Mouse (Mus musculus): ENCODE results near the gene Kcnj16. TPM values are rescaled to one million over a fixed set of nuclear protein-coding genes. Genes with fewer than 3 reads are reported as not detected.
A peak's percentile ranks its signal among the peaks of the same experiment; 100 is the strongest.

Gene Kcnj16
- total and polyA plus RNA-seq, 2 experiments from 2014 or later, result 5.2 to 9.4 TPM

DNA sequence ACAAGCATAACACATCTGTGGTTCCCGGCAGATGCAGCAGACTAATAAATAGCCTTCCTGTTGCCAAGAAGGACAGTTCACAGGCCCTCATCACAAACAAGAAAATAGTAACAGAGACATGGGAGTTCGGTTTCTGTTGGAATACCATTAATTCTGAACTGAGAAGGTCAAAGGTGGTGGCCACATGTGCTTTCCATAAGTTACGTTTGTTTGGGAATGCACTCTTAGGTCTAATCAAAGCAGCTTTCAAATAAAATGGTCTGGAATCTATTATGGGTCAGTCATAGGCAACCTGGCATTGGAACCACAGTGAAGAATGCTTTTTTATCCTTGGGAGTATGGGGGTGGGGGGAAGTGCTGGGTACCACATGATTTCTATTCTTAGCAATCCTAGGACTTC is 41.6 kb downstream of the Kcnj16 start:
- 84% methylated on average over 3 of the region's 3 CpGs for WGBS
- no peak for ATAC-seq
- DNase-seq (ENCODE audit: low spot score), result no peak
- H3K27ac ChIP-seq, result no peak overlapping the region
- TF ChIP-seq CTCF (IDR thresholded peaks at IDR 0.05; ENCODE audit: low read depth), result no peak
- H3K4me2 ChIP-seq (ENCODE audit: low read depth, low read length), result no peak overlapping the region
- H3K9ac ChIP-seq (replicated peaks; ENCODE audit: low read length), result no peak overlapping the region
- H3K36me3 ChIP-seq (ENCODE audit: insufficient read depth, low read length), result no peaks in the 10 kb centered on the region
- H3K4me3 ChIP-seq (ENCODE audit: low read length), result no peak overlapping the region
- no peaks in the 10 kb centered on the region for H3K4me1 ChIP-seq (ENCODE audit: insufficient read depth, low read length)
- no peaks in the 10 kb centered on the region for H3K9me3 ChIP-seq (ENCODE audit: low read length)
- H3K27me3 ChIP-seq (ENCODE audit: insufficient read depth, low read length), result no peaks in the 10 kb centered on the region

DNA sequence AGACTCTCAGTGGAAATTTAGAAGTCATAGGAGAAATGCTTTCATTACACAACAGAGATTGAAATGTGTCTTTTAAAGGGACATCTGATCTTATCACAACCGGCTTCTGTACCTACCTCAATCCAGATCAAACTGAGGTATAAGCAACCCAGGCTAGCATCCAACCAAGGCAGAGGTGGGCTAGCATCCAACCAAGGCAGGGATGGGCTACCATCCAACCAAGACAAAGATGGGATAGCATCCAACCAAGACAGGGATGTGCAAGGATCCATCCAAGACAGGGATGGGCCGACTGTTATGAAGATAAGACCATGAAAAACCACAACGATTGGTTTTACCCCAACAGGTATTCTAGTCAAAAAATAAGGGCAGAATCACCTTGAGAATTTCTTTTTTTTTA is 48.4 kb downstream of the Kcnj16 start:
- DNase-seq (ENCODE audit: low spot score) (no peak), ATAC-seq (no peak)
- Histone ChIP-seq H3K4me1 (ENCODE audit: insufficient read depth, low read length) (no peaks in the 10 kb centered on the region), H3K4me3 (ENCODE audit: low read length) (no peak overlapping the region), H3K27ac (no peak overlapping the region), H3K9ac (replicated peaks; ENCODE audit: low read length) (no peak overlapping the region), H3K4me2 (ENCODE audit: low read depth, low read length) (no peak overlapping the region), H3K27me3 (ENCODE audit: insufficient read depth, low read length) (no peaks in the 10 kb centered on the region), H3K9me3 (ENCODE audit: low read length) (no peaks in the 10 kb centered on the region), H3K36me3 (ENCODE audit: insufficient read depth, low read length) (no peaks in the 10 kb centered on the region)
- TF ChIP-seq CTCF (IDR thresholded peaks at IDR 0.05; ENCODE audit: low read depth), result no peak
- WGBS, result 86% methylated on average over 3 of the region's 3 CpGs

DNA sequence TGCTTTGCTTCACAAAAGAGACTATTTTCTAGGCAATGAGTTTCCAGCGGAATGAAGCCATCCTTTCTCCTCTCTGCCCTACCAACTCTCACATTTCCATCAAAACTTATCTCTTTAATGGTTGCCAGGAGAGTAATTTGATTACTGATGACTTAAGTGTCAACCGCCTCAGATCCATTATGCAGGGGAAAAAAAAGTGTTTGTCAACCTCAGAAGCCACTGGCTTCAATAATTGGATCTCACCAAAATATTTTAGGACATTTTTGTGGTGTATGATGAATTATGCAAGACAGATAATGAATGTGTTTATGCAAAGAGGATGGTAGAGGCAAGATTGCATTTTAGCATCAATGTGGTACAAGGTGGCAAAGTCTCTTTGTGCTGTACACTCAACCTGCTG is 52.4 kb downstream of the Kcnj16 start:
- no peak for TF ChIP-seq CTCF (IDR thresholded peaks at IDR 0.05; ENCODE audit: low read depth)
- H3K9me3 ChIP-seq (ENCODE audit: low read length), result no peaks in the 10 kb centered on the region
- H3K4me1 ChIP-seq (ENCODE audit: insufficient read depth, low read length), result no peaks in the 10 kb centered on the region
- ATAC-seq (no peak), DNase-seq (ENCODE audit: low spot score) (no peak)
- H3K4me3 ChIP-seq (ENCODE audit: low read length), result no peak overlapping the region
- H3K4me2 ChIP-seq (ENCODE audit: low read depth, low read length), result no peak overlapping the region
- 34% methylated on average over 2 of the region's 2 CpGs for whole genome bisulfite sequencing
- H3K9ac ChIP-seq (replicated peaks; ENCODE audit: low read length), result no peak overlapping the region
- H3K27me3 ChIP-seq (ENCODE audit: insufficient read depth, low read length), result no peaks in the 10 kb centered on the region
- H3K36me3 ChIP-seq (ENCODE audit: insufficient read depth, low read length), result no peaks in the 10 kb centered on the region
- H3K27ac ChIP-seq, result no peak overlapping the region

DNA sequence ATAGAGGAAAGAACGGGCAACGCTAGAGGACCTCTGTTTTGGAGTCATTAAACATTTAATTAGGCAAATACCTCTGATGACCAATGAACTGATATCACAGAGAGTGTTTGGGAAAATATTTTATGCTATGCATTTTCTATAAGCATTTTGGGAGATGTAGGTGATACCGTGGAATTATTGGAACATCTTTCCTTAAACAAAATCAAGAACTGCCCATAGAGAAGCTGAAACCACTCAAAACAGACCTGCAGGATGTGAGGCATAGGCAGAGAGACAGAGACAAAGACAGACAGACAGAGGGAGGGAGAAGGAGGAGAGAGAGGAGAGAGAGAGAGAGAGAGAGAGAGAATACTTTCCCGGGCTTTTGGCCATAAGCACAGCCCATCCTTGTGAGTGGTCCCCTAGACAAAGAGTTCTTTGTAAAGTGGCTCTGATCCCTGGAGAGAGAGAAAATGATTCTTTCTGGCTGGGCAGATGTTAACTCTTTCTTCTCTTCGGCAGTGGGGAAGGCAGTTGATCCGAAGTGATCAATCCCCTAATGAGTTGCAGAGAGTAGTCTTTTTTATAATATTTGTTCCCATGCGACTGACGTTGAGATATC is 54.9 kb downstream of the Kcnj16 start:
- Histone ChIP-seq H3K4me2 (ENCODE audit: low read depth, low read length) (no peak overlapping the region), H3K4me3 (ENCODE audit: low read length) (no peak overlapping the region), H3K36me3 (ENCODE audit: insufficient read depth, low read length) (no peaks in the 10 kb centered on the region), H3K27me3 (ENCODE audit: insufficient read depth, low read length) (no peaks in the 10 kb centered on the region), H3K9ac (replicated peaks; ENCODE audit: low read length) (no peak overlapping the region), H3K27ac (peak overlapping the region; percentile 17; the same call in 1 of the 2 replicates), H3K4me1 (ENCODE audit: insufficient read depth, low read length) (no peaks in the 10 kb centered on the region), H3K9me3 (ENCODE audit: low read length) (no peaks in the 10 kb centered on the region)
- no peak for TF ChIP-seq CTCF (IDR thresholded peaks at IDR 0.05; ENCODE audit: low read depth)
- WGBS, result 33% methylated on average over 8 of the region's 8 CpGs
- peak; percentile 81; the same call in 1 of the 2 replicates for ATAC-seq
- peak; percentile 69 for DNase-seq (ENCODE audit: low spot score)

DNA sequence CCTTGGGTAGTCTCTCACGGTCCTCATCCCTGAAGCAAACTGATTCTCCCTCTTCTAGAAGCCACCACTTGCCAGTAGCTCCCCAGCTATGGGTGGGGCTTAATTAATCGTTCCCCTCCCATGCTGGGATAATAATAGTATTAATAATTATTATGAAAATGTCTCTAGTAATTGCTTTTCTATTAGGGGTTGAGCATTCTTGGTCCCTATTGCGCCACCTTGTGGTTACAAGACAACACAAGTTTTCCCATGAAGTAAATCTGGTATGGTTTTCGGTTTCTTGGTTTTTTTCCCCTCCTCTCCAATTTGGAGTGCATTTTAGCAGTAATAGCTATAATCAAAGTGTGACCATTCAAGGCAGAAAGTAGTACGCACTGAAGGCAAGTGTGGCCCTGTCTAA is 74.3 kb downstream of the Kcnj16 start:
- H3K4me1 ChIP-seq (ENCODE audit: insufficient read depth, low read length), result no peaks in the 10 kb centered on the region
- H3K9ac ChIP-seq (replicated peaks; ENCODE audit: low read length), result no peak overlapping the region
- no peak overlapping the region for H3K4me3 ChIP-seq (ENCODE audit: low read length)
- H3K36me3 ChIP-seq (ENCODE audit: insufficient read depth, low read length), result no peaks in the 10 kb centered on the region
- no peak overlapping the region for H3K27ac ChIP-seq
- 49% methylated on average over 5 of the region's 5 CpGs for WGBS
- peak; percentile 61 for DNase-seq (ENCODE audit: low spot score)
- no peak overlapping the region for H3K4me2 ChIP-seq (ENCODE audit: low read depth, low read length)
- ATAC-seq, result no peak
- TF ChIP-seq CTCF (IDR thresholded peaks at IDR 0.05; ENCODE audit: low read depth), result peak; percentile 72
- H3K27me3 ChIP-seq (ENCODE audit: insufficient read depth, low read length), result no peaks in the 10 kb centered on the region
- no peaks in the 10 kb centered on the region for H3K9me3 ChIP-seq (ENCODE audit: low read length)

DNA sequence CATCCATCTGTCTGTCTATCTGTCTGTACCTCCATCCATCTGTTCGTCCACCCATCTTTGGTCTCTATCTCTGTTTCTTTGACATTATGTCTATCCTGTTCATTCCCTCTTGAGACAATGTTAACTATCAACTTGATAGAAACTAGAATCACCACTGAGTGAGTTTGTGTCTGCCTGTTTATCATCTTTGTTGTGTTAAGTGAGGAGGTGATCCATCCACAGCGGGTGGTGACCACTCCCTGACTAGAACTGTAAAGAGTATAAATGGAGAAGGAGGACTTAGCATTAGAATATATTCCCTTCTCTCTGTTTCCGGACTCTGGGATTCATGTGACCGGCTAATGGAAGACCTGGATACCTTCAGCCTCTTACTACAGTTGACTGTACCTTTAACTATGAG is 75.5 kb downstream of the Kcnj16 start:
- no peaks in the 10 kb centered on the region for H3K4me1 ChIP-seq (ENCODE audit: insufficient read depth, low read length)
- H3K36me3 ChIP-seq (ENCODE audit: insufficient read depth, low read length), result no peaks in the 10 kb centered on the region
- H3K9me3 ChIP-seq (ENCODE audit: low read length), result no peaks in the 10 kb centered on the region
- no peak for ATAC-seq
- H3K27ac ChIP-seq, result no peak overlapping the region
- no peak for TF ChIP-seq CTCF (IDR thresholded peaks at IDR 0.05; ENCODE audit: low read depth)
- no peak for DNase-seq (ENCODE audit: low spot score)
- H3K4me2 ChIP-seq (ENCODE audit: low read depth, low read length), result no peak overlapping the region
- H3K4me3 ChIP-seq (ENCODE audit: low read length), result no peak overlapping the region
- no peak overlapping the region for H3K9ac ChIP-seq (replicated peaks; ENCODE audit: low read length)
- 91% methylated on average over 4 of the region's 4 CpGs for WGBS
- H3K27me3 ChIP-seq (ENCODE audit: insufficient read depth, low read length), result no peaks in the 10 kb centered on the region

DNA sequence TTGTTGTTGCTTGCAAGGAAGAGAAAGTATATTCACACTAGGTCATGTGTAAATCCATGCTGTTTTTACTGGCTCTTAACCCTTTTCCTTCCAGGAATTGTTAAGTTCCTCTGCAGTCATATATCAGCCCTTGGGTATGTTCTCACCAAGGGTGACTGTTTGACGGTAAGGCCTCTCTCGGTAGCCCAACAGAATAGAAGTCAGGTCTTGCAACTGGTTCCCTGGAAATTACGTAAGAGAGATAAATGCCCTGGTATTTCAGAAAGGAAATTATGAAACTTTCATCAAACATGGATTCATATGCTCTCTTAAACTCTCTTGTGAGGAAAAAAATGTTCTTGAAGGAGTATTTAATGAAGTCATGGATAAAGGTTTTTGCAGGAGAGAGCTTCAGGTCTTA is 86.4 kb downstream of the Kcnj16 start:
- WGBS, result 84% methylated on average over 3 of the region's 3 CpGs
- no peak for ATAC-seq
- TF ChIP-seq CTCF (IDR thresholded peaks at IDR 0.05; ENCODE audit: low read depth), result no peak

More for the DNA sequence above, 86.4 kb downstream of the Kcnj16 start:
- Histone ChIP-seq H3K4me2 (ENCODE audit: low read depth, low read length) (no peak overlapping the region), H3K36me3 (ENCODE audit: insufficient read depth, low read length) (no peaks in the 10 kb centered on the region), H3K9me3 (ENCODE audit: low read length) (no peaks in the 10 kb centered on the region), H3K4me3 (ENCODE audit: low read length) (no peak overlapping the region), H3K4me1 (ENCODE audit: insufficient read depth, low read length) (no peaks in the 10 kb centered on the region), H3K27ac (no peak overlapping the region), H3K9ac (replicated peaks; ENCODE audit: low read length) (no peak overlapping the region), H3K27me3 (ENCODE audit: insufficient read depth, low read length) (no peaks in the 10 kb centered on the region)
- no peak for DNase-seq (ENCODE audit: low spot score)

Measured in hindbrain, postnatal 0 days (tissue).